Mouse (Mus musculus): ENCODE data around the gene Cntnap2.
"Not testable (repeated sequence)": the region's sequence is repeated elsewhere in the genome, so short reads cannot be mapped to it uniquely, and the experiment has no call there.

Gene Cntnap2

GRCm38 (mm10) chr6:47175356-47176156, 2116.4 kb downstream of the Cntnap2 start:
- DNase-seq (ENCODE audit: low read depth) = peak; percentile 67

- not testable (repeated sequence) for DNase-seq (ENCODE audit: low read depth)
These were observed 2117.0 kb downstream of the Cntnap2 start for GRCm38 (mm10) chr6:47176157-47176555.

DNA sequence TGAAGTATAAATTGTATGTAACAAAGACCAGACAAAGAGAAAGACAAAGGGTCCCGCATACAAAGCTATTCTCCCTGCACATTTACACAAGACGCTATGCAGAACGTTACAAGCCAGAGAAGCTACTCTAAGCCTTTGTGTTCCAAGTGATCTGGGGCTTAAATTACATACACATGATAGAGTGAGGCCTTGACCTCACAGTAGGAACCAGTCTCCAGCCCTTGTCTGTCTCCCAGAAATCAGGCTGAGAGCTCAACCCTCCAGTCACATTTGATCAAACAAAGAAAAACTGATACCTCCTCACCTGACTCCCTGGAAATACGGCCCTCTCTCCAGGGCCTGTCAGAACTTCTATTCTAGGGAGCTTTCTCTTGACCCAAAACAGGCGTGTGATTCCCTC, 2122.2 kb downstream of the Cntnap2 start:
- DNase-seq (ENCODE audit: low read depth) = not testable (repeated sequence)

GRCm38 (mm10) chr6:47182252-47182651, 2123.1 kb downstream of the Cntnap2 start:
- peak; percentile 13 for DNase-seq (ENCODE audit: low read depth)

- DNase-seq (ENCODE audit: low read depth) = no peak
These were observed 2123.6 kb downstream of the Cntnap2 start for GRCm38 (mm10) chr6:47182756-47183155.

- DNase-seq (ENCODE audit: low read depth) = not testable (repeated sequence)
These were observed 2124.7 kb downstream of the Cntnap2 start for GRCm38 (mm10) chr6:47183850-47184249.

DNA sequence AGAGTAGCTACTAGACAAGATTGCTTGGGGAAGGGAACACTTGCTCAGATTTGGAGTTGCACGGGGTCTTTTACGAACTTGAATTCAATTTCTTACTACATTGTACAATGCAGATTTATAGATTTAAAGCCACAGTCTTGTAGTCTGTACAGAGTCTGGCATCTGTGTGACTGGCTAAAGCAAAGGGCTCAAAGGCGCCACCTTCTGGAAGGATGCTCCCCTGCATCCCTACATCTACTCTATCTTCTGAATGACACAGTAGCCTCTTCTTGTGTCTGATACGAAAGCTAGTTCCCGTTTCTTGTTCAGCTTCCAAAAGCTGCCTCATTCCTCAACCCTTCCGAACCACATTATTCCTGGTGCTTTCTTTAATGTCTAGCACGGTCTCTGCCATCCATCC, 2129.0 kb downstream of the Cntnap2 start:
- peak; percentile 65 for DNase-seq (ENCODE audit: low read depth)

DNA sequence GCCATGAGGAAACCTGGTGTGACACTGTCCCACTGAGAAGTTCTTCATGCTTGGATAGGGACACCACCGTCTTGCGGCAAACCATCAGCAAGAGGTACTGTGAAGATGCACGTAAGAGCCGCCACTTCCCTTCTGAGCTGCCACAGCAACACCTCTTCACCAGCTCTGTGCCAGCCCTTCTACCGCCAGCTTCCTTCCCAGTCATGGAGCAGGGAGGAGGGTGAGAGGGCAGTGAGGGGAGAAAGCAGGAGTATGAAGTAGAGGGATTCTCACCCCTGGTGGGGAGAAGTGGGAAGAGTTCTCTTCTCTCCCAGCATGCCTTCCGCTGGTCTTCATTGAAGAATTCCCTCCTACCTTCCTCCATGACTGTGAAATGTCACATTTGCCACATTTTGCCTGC, 2129.4 kb downstream of the Cntnap2 start:
- not testable (repeated sequence) for DNase-seq (ENCODE audit: low read depth)

GRCm38 (mm10) chr6:47190282-47190681, 2131.1 kb downstream of the Cntnap2 start:
- DNase-seq (ENCODE audit: low read depth) = peak; percentile 61

GRCm38 (mm10) chr6:47191277-47191800, 2132.2 kb downstream of the Cntnap2 start:
- peak; percentile 81 for DNase-seq (ENCODE audit: low read depth)

GRCm38 (mm10) chr6:47191940-47192339, 2132.8 kb downstream of the Cntnap2 start:
- DNase-seq (ENCODE audit: low read depth) = no peak

- no peak for DNase-seq (ENCODE audit: low read depth)
These were observed 2133.3 kb downstream of the Cntnap2 start for GRCm38 (mm10) chr6:47192478-47192877.

- no peak for DNase-seq (ENCODE audit: low read depth)
These were observed 2138.4 kb downstream of the Cntnap2 start for GRCm38 (mm10) chr6:47197570-47197969.

- no peak for DNase-seq (ENCODE audit: low read depth)
These were observed 2141.5 kb downstream of the Cntnap2 start for GRCm38 (mm10) chr6:47200671-47201070.

GRCm38 (mm10) chr6:47208031-47208430, 2148.9 kb downstream of the Cntnap2 start:
- no peak for DNase-seq (ENCODE audit: low read depth)

DNA sequence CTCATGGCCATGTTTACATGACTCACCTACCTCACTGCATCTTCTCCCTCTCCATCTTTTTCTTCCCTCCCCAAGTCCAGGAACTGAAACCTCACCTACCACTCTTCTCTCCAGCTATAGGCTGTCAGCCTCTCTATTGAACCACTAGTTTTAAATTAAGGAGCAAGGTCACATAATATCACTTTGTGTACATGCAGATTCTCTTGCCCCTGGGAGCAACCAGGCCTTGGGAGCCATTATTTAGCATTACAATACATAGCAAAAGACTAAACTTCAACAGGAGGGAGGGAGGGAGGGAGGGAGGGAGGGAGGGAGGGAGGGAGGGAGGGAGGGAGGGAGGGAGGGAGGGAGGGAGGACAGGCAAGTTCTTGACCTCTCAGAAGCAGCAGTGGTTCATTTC, 2155.6 kb downstream of the Cntnap2 start:
- DNase-seq (ENCODE audit: low read depth) = no peak

DNA sequence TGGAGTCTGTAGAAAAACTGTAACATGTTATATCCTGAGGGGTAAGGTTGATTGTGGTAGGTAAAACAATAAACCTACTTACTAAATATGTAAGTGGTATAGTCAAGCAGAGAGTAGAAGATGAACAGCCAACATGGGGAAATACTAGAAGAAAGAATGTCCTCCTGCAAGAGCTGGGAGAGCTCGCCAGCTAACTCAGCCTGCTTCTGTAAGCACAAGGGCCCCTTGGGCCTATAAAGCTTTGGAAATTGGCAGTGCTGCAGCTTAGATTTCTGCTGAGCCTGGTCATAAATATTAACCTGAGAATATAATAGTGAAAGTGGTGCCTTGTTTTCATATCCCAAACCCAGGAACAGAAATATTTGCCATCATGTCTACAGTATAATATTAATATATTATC, 2164.4 kb downstream of the Cntnap2 start:
- DNase-seq (ENCODE audit: low read depth) = not testable (repeated sequence)

DNA sequence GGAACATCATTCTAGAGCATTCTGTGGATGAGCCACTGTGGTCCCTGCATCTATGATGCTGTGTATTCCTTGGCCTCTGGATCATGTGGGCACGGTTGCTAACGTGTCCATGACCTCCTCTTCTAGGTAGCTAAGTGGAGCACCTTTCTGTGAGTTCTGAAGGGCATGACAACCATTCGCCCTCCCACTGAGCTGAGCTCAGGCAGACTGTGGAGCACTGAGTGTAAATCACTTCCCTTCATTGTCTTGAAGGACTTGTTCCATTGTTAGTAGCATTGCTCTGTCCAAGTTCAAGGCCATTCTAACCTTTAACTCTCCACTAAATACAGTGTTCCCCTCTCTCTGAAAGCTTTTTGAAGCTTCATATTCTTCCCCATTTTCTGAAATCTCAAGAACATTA, 2166.2 kb downstream of the Cntnap2 start:
- not testable (repeated sequence) for DNase-seq (ENCODE audit: low read depth)

- no peak for DNase-seq (ENCODE audit: low read depth)
These were observed 2168.4 kb downstream of the Cntnap2 start for GRCm38 (mm10) chr6:47227601-47228000.

DNA sequence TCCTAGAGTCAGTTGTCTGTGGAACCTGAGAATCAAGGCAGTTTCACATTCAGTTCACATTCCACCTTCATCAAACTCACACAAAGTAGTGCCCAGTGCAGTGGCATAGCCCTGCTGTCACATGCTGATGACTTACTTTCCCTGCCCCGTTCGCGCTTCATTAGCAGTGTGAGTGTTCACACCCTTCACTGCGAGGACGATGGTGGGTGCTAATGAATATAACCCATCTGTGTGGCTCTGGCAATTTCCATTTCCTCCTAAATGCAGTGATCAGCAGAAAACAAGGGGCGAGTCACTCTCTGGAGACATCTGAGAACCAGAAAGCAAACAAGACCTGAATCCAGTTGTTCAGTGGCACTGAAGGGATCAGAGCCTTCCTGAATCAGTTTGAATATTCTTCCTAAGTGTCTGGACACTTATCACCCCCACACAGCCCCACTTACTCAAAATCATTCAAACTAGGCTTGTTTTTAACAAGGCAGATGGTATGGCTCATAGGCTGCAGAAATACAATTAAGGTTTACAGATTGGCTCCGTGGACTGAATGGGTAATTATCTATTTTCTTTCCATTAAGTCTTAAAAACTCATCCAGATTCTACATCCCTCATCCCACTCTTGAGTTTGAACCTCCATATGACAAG, 2169.6 kb downstream of the Cntnap2 start:
- DNase-seq (ENCODE audit: low read depth) = no peak

GRCm38 (mm10) chr6:47231513-47231912, 2172.4 kb downstream of the Cntnap2 start:
- no peak for DNase-seq (ENCODE audit: low read depth)

DNA sequence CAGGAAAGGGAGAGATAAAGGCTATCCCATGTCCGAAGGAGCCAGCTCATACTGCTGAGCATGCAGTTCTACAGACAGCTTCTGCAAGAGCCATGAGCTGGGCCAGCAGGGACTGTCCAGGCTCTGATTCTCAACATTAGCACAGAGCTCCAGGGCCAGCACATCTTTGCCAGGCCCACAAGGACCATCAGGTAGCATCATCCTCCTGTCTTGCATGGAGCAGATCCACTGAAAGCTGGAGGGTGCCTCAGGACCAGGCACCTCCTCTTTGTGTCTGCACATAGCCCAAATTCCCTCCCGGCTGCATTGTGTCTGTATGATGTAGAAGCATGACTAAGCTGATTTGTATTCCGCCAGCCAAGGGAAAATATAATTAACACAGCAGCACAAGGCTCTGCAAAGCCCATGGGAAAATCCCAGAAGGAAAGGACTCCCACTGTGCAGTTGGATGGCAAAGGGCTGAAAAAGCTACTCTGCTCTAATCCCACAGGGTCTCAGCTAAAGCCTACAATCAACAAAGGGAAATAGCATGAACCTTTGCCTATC, 2180.3 kb downstream of the Cntnap2 start:
- DNase-seq (ENCODE audit: low read depth) = peak; percentile 11

- DNase-seq (ENCODE audit: low read depth) = no peak
These were observed 2182.2 kb downstream of the Cntnap2 start for GRCm38 (mm10) chr6:47241379-47241778.
